Mouse (Mus musculus) bone marrow macrophage, adult 2 months (primary cell): ENCODE data around the gene Swsap1. TPM values are rescaled to one million over a fixed set of nuclear protein-coding genes. Genes with fewer than 3 reads are reported as not detected.

ENCODE experiments used
- H3K27ac ChIP-seq: 2 replicates; pipeline ENCODE4 v1.5.1; 2012; ENCODE audit warnings: low read depth, low read length; ENCODE audit not compliant: insufficient read depth
- H3K4me1 ChIP-seq: 2 replicates; pipeline ENCODE4 v1.6.1; 2012; ENCODE audit warnings: low read length; ENCODE audit not compliant: control insufficient read depth, insufficient read depth
- H3K4me3 ChIP-seq: 2 replicates; pipeline ENCODE4 v1.5.1; 2012; ENCODE audit warnings: mild to moderate bottlenecking, low read length, moderate library complexity; ENCODE audit not compliant: insufficient read depth
- CTCF ChIP-seq: IDR thresholded peaks from 2 replicates; pipeline ENCODE4 v1.5.1; 2012; ENCODE audit warnings: low read depth, mild to moderate bottlenecking, low read length, moderate library complexity
- POLR2A ChIP-seq: IDR thresholded peaks from 2 replicates; pipeline ENCODE4 v1.6.1; 2012; ENCODE audit warnings: mild to moderate bottlenecking, low read depth, low read length, borderline replicate concordance
- polyA plus RNA-seq: library from polyadenylated mRNA; stranded (reverse); fragments of >200 nt; gene quantifications from 2 replicates; pipeline ENCODE4 v1.2.4, GENCODE M21; 2012; ENCODE audit not compliant: missing spikeins, insufficient read depth, insufficient read length

Swsap1 gene
- polyA plus RNA-seq, 1 experiment, result 4.2 TPM

- Histone ChIP-seq H3K4me3 (peak overlapping the region; percentile 62), H3K4me1 (0 out of 2 replicates have a peak, but pooled peaks cover 2% of the 10 kb centered on the region), H3K27ac (no peak overlapping the region)
- TF ChIP-seq POLR2A (no peak), CTCF (no peak)
Measured at GRCm38 (mm10) chr9:21988421-21989101, 33.0 kb downstream of the Swsap1 start.

GRCm38 (mm10) chr9:21989230-21990110 is 33.9 kb downstream of the Swsap1 start, which contains the start of gene Rgl3:
Gene Rgl3 (minus strand): TSS chr9:21989446.
- no peak for TF ChIP-seq CTCF
- H3K4me3 ChIP-seq, result peak within 1 kb of the TSS; percentile 62
- no peak within 1 kb of the TSS for H3K27ac ChIP-seq
- H3K4me1 ChIP-seq, result 0 out of 2 replicates have a peak, but pooled peaks cover 2% of the 10 kb centered on the region

GRCm38 (mm10) chr9:21992227-21992626 is 36.7 kb downstream of the Swsap1 start:
- no peak for TF ChIP-seq CTCF
- TF ChIP-seq POLR2A, result no peak

GRCm38 (mm10) chr9:21996178-21996867 is 40.8 kb downstream of the Swsap1 start:
- H3K4me1 ChIP-seq, result no peaks in the 10 kb centered on the region

More at GRCm38 (mm10) chr9:21992227-21992626, 36.7 kb downstream of the Swsap1 start:
- Histone ChIP-seq H3K4me1 (0 out of 2 replicates have a peak, but pooled peaks cover 2% of the 10 kb centered on the region), H3K27ac (no peak overlapping the region), H3K4me3 (no peak overlapping the region)

GRCm38 (mm10) chr9:22000296-22000695 is 44.7 kb downstream of the Swsap1 start:
- Histone ChIP-seq H3K27ac (no peak overlapping the region), H3K4me1 (peaks cover 12% of the 10 kb centered on the region), H3K4me3 (no peak overlapping the region)
- TF ChIP-seq CTCF (no peak), POLR2A (no peak)

More at GRCm38 (mm10) chr9:21996178-21996867, 40.8 kb downstream of the Swsap1 start:
- TF ChIP-seq POLR2A, result no peak
- TF ChIP-seq CTCF, result no peak
- H3K27ac ChIP-seq, result no peak overlapping the region
- no peak overlapping the region for H3K4me3 ChIP-seq

GRCm38 (mm10) chr9:22001633-22002032 is 46.1 kb downstream of the Swsap1 start:
- Histone ChIP-seq H3K4me1 (peaks cover 12% of the 10 kb centered on the region), H3K4me3 (no peak overlapping the region), H3K27ac (no peak overlapping the region)
- TF ChIP-seq CTCF (no peak), POLR2A (no peak)

GRCm38 (mm10) chr9:22002194-22003162 is 46.9 kb downstream of the Swsap1 start, which contains the start of the genes Ccdc151 and Prkcsh:
Gene Ccdc151 (minus strand): TSS chr9:22002634.
Gene Prkcsh (plus strand): TSS chr9:22002806.
- Histone ChIP-seq H3K4me3 (peak within 1 kb of the TSS; percentile 87), H3K27ac (peak within 1 kb of the TSS; percentile 63), H3K4me1 (peaks cover 12% of the 10 kb centered on the region)
- TF ChIP-seq CTCF (no peak), POLR2A (no peak)

GRCm38 (mm10) chr9:22003163-22003554 is 47.6 kb downstream of the Swsap1 start:
- TF ChIP-seq POLR2A (no peak), CTCF (no peak)
- Histone ChIP-seq H3K4me3 (peak overlapping the region; percentile 87), H3K4me1 (peaks cover 12% of the 10 kb centered on the region), H3K27ac (peak overlapping the region; percentile 63)

GRCm38 (mm10) chr9:22004546-22004945 is 49.0 kb downstream of the Swsap1 start:
- H3K4me1 ChIP-seq, result peaks cover 12% of the 10 kb centered on the region
- TF ChIP-seq CTCF (no peak), POLR2A (no peak)
- H3K27ac ChIP-seq, result no peak overlapping the region
- no peak overlapping the region for H3K4me3 ChIP-seq

Other genes starting within 250 kb of the Swsap1 start
- gene Ldlr, start 232.3 kb upstream of the Swsap1 start, polyA plus RNA-seq, result 30.4 and 36.5 TPM in 2 replicates
- gene Spc24, start 195.5 kb upstream of the Swsap1 start, polyA plus RNA-seq, result 16.6 and 23.2 TPM in 2 replicates
- gene Kank2, start 157.0 kb upstream of the Swsap1 start, polyA plus RNA-seq, result 12.2 and 12.3 TPM in 2 replicates
- gene Angptl8, start 120.2 kb upstream of the Swsap1 start, polyA plus RNA-seq, result not detected in 2 replicates
- gene Dock6, start 103.1 kb upstream of the Swsap1 start, polyA plus RNA-seq, result 8.7 and 16.2 TPM in 2 replicates
- gene Rab3d, start 37.6 kb upstream of the Swsap1 start, polyA plus RNA-seq, result 26.9 and 32.4 TPM in 2 replicates
- gene Ccdc159, start 28.3 kb upstream of the Swsap1 start, polyA plus RNA-seq, result 4.3 and 5.1 TPM in 2 replicates
- 57.2 and 63.0 TPM in 2 replicates for gene Tmem205, start 28.2 kb upstream of the Swsap1 start, polyA plus RNA-seq
- 5.8 and 6.0 TPM in 2 replicates for gene Plppr2, start 18.7 kb upstream of the Swsap1 start, polyA plus RNA-seq
- gene Epor, start 7.8 kb downstream of the Swsap1 start, polyA plus RNA-seq, result 1.1 and 1.4 TPM in 2 replicates
- gene Rgl3, start 33.7 kb downstream of the Swsap1 start, polyA plus RNA-seq, result 5.2 and 9.5 TPM in 2 replicates
- gene Ccdc151, start 46.9 kb downstream of the Swsap1 start, polyA plus RNA-seq, result 1.5 TPM in 1 of 2 replicates, not detected in the other
- gene Prkcsh, start 47.1 kb downstream of the Swsap1 start, polyA plus RNA-seq, result 64.1 and 65.9 TPM in 2 replicates
- gene Elavl3, start 96.3 kb downstream of the Swsap1 start, polyA plus RNA-seq, result 0.19 TPM in 1 of 2 replicates, not detected in the other
- not detected in 2 replicates for gene Gm49318, start 115.5 kb downstream of the Swsap1 start, polyA plus RNA-seq
- gene Zfp653, start 115.6 kb downstream of the Swsap1 start, polyA plus RNA-seq, result 9.5 and 10.3 TPM in 2 replicates
- gene Ecsit, start 129.7 kb downstream of the Swsap1 start, polyA plus RNA-seq, result 5.7 and 7.0 TPM in 2 replicates
- gene Cnn1, start 143.5 kb downstream of the Swsap1 start, polyA plus RNA-seq, result 1.6 and 1.9 TPM in 2 replicates
- 56.4 and 62.3 TPM in 2 replicates for gene Elof1, start 161.4 kb downstream of the Swsap1 start, polyA plus RNA-seq
- gene Acp5, start 180.0 kb downstream of the Swsap1 start, polyA plus RNA-seq, result 9.9 and 12.3 TPM in 2 replicates
- gene Pigyl, start 201.1 kb downstream of the Swsap1 start, polyA plus RNA-seq, result 19.5 and 22.5 TPM in 2 replicates
- not detected in 2 replicates for gene Zfp872, start 232.3 kb downstream of the Swsap1 start, polyA plus RNA-seq